23 mouse cellular contexts compared by ENCODE assay signal in genomic region chr19:40868284-40868683, GRCm38 (mm10). TPM values are rescaled to one million over a fixed set of nuclear protein-coding genes. Genes with fewer than 3 reads are reported as not detected.
DNase-seq lines count a peak whose midpoint lies in the region; ATAC-seq and TF ChIP-seq lines count a peak whose summit lies in the region.
"Had no signal": no experiment of that assay in that cellular context is flagged by ENCODE, and none has a peak within 500 bp of the region (broad histone marks: within the 10 kb centered on the region; RNA-seq: fewer than 3 reads in every experiment).

No protein-coding gene starts in this region.

- no peaks in the 10 kb centered on the region for H3K9me3 ChIP-seq in embryonic facial prominence, embryonic 11.5 days (replicated peaks; ENCODE audit: control insufficient read depth, low read length)
- no peaks in the 10 kb centered on the region for H3K9me3 ChIP-seq in embryonic facial prominence, embryonic 10.5 days
- H3K9me3 ChIP-seq in lung, postnatal 0 days (ENCODE audit: low read length) = no peaks in the 10 kb centered on the region
- H3K9me3 ChIP-seq in midbrain, embryonic 13.5 days = no peaks in the 10 kb centered on the region
- H3K9me3 ChIP-seq: hindbrain, embryonic 13.5 days; neural tube, embryonic 13.5 days had no signal

- H3K4me2 ChIP-seq in embryonic facial prominence, embryonic 11.5 days (ENCODE audit: low read depth, low read length) = no peak overlapping the region
- H3K4me2 ChIP-seq in lung, postnatal 0 days (replicated peaks; ENCODE audit: low read depth, low read length) = peak overlapping the region; percentile 8; the same call in 1 of the 2 replicates
- H3K4me2 ChIP-seq in midbrain, embryonic 13.5 days (replicated peaks) = no peak overlapping the region
- H3K4me2 ChIP-seq: heart, embryonic 11.5 days; hindbrain, embryonic 13.5 days; liver, embryonic 11.5 days; neural tube, embryonic 13.5 days had no signal

- TF ChIP-seq CTCF in lung, postnatal 0 days (IDR thresholded peaks at IDR 0.05) = no peak

- 0 out of 2 replicates have a peak overlapping the region, but pooled peaks have one; percentile 5 for H3K9ac ChIP-seq in embryonic facial prominence, embryonic 11.5 days (replicated peaks; ENCODE audit: low read length)
- H3K9ac ChIP-seq in lung, postnatal 0 days (replicated peaks; ENCODE audit: low read depth) = no peak overlapping the region
- H3K9ac ChIP-seq in midbrain, embryonic 13.5 days (replicated peaks) = no peak overlapping the region
- H3K9ac ChIP-seq: hindbrain, embryonic 13.5 days; neural tube, embryonic 13.5 days had no signal

- no peak for DNase-seq in embryonic facial prominence, embryonic 11.5 days (ENCODE audit: low spot score)
- DNase-seq in embryonic facial prominence, embryonic 10.5 days (ENCODE audit: low spot score) = no peak
- peak; percentile 84 for DNase-seq in lung, postnatal 0 days (ENCODE audit: low spot score)
- DNase-seq in lung, adult 18-20 months = no peak
- no peak for DNase-seq in yolk sac, embryonic 10.5 days (ENCODE audit: low spot score)
- no peak for DNase-seq in cerebellum, postnatal 10 days
- DNase-seq: adrenal gland, postnatal 14 days; cerebellum, adult 11 months; cerebellum, postnatal 14 days; heart, postnatal 14 days; kidney, adult 8-10 months; kidney, postnatal 25 days; left cerebral cortex, postnatal 4 days; midbrain, embryonic 14.5 days; right cerebral cortex, adult 18-20 months; thymus, adult 2 months had no signal

- no peaks in the 10 kb centered on the region for H3K36me3 ChIP-seq in embryonic facial prominence, embryonic 11.5 days (replicated peaks; ENCODE audit: control insufficient read depth, insufficient read depth, low read depth, low read length)
- no peaks in the 10 kb centered on the region for H3K36me3 ChIP-seq in embryonic facial prominence, embryonic 10.5 days (replicated peaks)
- H3K36me3 ChIP-seq in lung, postnatal 0 days (ENCODE audit: insufficient read depth, low read length) = no peaks in the 10 kb centered on the region
- no peaks in the 10 kb centered on the region for H3K36me3 ChIP-seq in midbrain, embryonic 13.5 days
- H3K36me3 ChIP-seq: hindbrain, embryonic 13.5 days; neural tube, embryonic 13.5 days had no signal

- no peaks in the 10 kb centered on the region for H3K27me3 ChIP-seq in embryonic facial prominence, embryonic 11.5 days (ENCODE audit: control insufficient read depth, insufficient read depth, low read length)
- H3K27me3 ChIP-seq in embryonic facial prominence, embryonic 10.5 days (replicated peaks; ENCODE audit: low read depth, poor library complexity, severe bottlenecking) = peaks cover 47% of the 10 kb centered on the region
- H3K27me3 ChIP-seq in lung, postnatal 0 days (replicated peaks; ENCODE audit: insufficient read depth, low read length) = no peaks in the 10 kb centered on the region
- peaks cover 46% of the 10 kb centered on the region for H3K27me3 ChIP-seq in midbrain, embryonic 13.5 days

- no peaks in the 10 kb centered on the region for H3K4me1 ChIP-seq in embryonic facial prominence, embryonic 11.5 days (ENCODE audit: control insufficient read depth, insufficient read depth, low read length)
- H3K4me1 ChIP-seq in embryonic facial prominence, embryonic 10.5 days = peaks cover 10% of the 10 kb centered on the region; the same call in 1 of the 2 replicates
- H3K4me1 ChIP-seq in lung, postnatal 0 days (ENCODE audit: insufficient read depth, low read depth, low read length) = no peaks in the 10 kb centered on the region
- 0 out of 2 replicates have a peak, but pooled peaks cover 4% of the 10 kb centered on the region for H3K4me1 ChIP-seq in midbrain, embryonic 13.5 days (replicated peaks)
- H3K4me1 ChIP-seq: hindbrain, embryonic 13.5 days; neural tube, embryonic 13.5 days had no signal

- 32% methylated on average over 5 of the region's 5 CpGs for WGBS in embryonic facial prominence, embryonic 11.5 days
- WGBS in embryonic facial prominence, embryonic 10.5 days = 29% methylated on average over 5 of the region's 5 CpGs
- WGBS in lung, postnatal 0 days = 8% methylated on average over 5 of the region's 5 CpGs
- WGBS in midbrain, embryonic 13.5 days = 46% methylated on average over 5 of the region's 5 CpGs

- no peak for ATAC-seq in embryonic facial prominence, embryonic 11.5 days (replicated peaks; ENCODE audit: insufficient number of reproducible peaks, low FRiP score, low TSS enrichment, low read depth)
- ATAC-seq in lung, postnatal 0 days = peak; percentile 58
- ATAC-seq in granulocyte monocyte progenitor cell, adult 5-6 weeks (replicated peaks; ENCODE audit: poor library complexity, severe bottlenecking) = peak; percentile 23; the same call in 1 of the 2 replicates
- ATAC-seq in midbrain, embryonic 13.5 days = no peak
- ATAC-seq: CD4-positive, CD25-positive, alpha-beta regulatory T cell, adult 4 months had no signal

- no peak overlapping the region for H3K4me3 ChIP-seq in embryonic facial prominence, embryonic 11.5 days (ENCODE audit: low read depth, low read length)
- no peak overlapping the region for H3K4me3 ChIP-seq in embryonic facial prominence, embryonic 10.5 days
- H3K4me3 ChIP-seq in lung, postnatal 0 days (ENCODE audit: low read depth, low read length) = no peak overlapping the region
- H3K4me3 ChIP-seq in midbrain, embryonic 13.5 days (replicated peaks) = no peak overlapping the region
- H3K4me3 ChIP-seq: hindbrain, embryonic 13.5 days; neural tube, embryonic 13.5 days had no signal

- no peak for TF ChIP-seq EP300 in lung, postnatal 0 days (IDR thresholded peaks at IDR 0.05)

- no peak overlapping the region for H3K27ac ChIP-seq in embryonic facial prominence, embryonic 11.5 days (replicated peaks; ENCODE audit: low read depth, low read length)
- H3K27ac ChIP-seq in embryonic facial prominence, embryonic 10.5 days (replicated peaks) = no peak overlapping the region
- no peak overlapping the region for H3K27ac ChIP-seq in lung, postnatal 0 days (ENCODE audit: low read length)
- H3K27ac ChIP-seq in midbrain, embryonic 13.5 days = no peak overlapping the region
- H3K27ac ChIP-seq: hindbrain, embryonic 13.5 days; neural tube, embryonic 13.5 days had no signal

RNA-seq across cellular contexts. Expression of gene Zfp518a, which starts 26.2 kb away (rescaled TPM):
- polyA plus RNA-seq in embryonic facial prominence, embryonic 11.5 days (2014; fragmentation: Nextera tagmentation; extraction: Ambion mirVana) = 19.6 and 23.1 TPM in 2 replicates
- 13.3 and 13.4 TPM in 2 replicates for polyA plus RNA-seq in embryonic facial prominence, embryonic 10.5 days (2016; fragmentation: Nextera tagmentation; extraction: Ambion mirVana)
- polyA plus RNA-seq in lung, postnatal 0 days (2015; fragmentation: Nextera tagmentation; extraction: Ambion mirVana) = 5.9 and 6.7 TPM in 2 replicates
- 15.9 and 18.2 TPM in 2 replicates for total RNA-seq in granulocyte monocyte progenitor cell, adult 5-6 weeks (2014; fragmentation: Nextera tagmentation)
- 24.8 and 39.9 TPM in 2 replicates for total RNA-seq in granulocyte monocyte progenitor cell, adult 5-6 weeks (2017)
- 7.9 and 8.1 TPM in 2 replicates for polyA plus RNA-seq in midbrain, embryonic 13.5 days (2015; fragmentation: Nextera tagmentation; extraction: Ambion mirVana)

RNA-seq across cellular contexts. Expression of gene Ccnj, which starts 37.2 kb away (rescaled TPM):
- polyA plus RNA-seq in embryonic facial prominence, embryonic 11.5 days (2014; fragmentation: Nextera tagmentation; extraction: Ambion mirVana) = 36.3 and 40.0 TPM in 2 replicates
- 38.7 and 40.5 TPM in 2 replicates for polyA plus RNA-seq in embryonic facial prominence, embryonic 10.5 days (2016; fragmentation: Nextera tagmentation; extraction: Ambion mirVana)
- 12.7 and 14.8 TPM in 2 replicates for polyA plus RNA-seq in lung, postnatal 0 days (2015; fragmentation: Nextera tagmentation; extraction: Ambion mirVana)
- 5.5 and 7.4 TPM in 2 replicates for total RNA-seq in granulocyte monocyte progenitor cell, adult 5-6 weeks (2014; fragmentation: Nextera tagmentation)
- 9.3 and 9.5 TPM in 2 replicates for total RNA-seq in granulocyte monocyte progenitor cell, adult 5-6 weeks (2017)
- polyA plus RNA-seq in midbrain, embryonic 13.5 days (2015; fragmentation: Nextera tagmentation; extraction: Ambion mirVana) = 27.8 and 30.0 TPM in 2 replicates

Comparison
In these comparisons a context has a peak if more than half of its experiments do, and no peak if none do; other contexts are left out.
1. ATAC-seq: peak in lung, postnatal 0 days (single experiment) and granulocyte monocyte progenitor cell, adult 5-6 weeks (single experiment); none in embryonic facial prominence, embryonic 11.5 days (single experiment) and midbrain, embryonic 13.5 days (single experiment).